Mouse (Mus musculus) thymus, postnatal 14 days (tissue): Measurements from ENCODE around the gene Dennd2d.

ENCODE experiments used
- DNase-seq: peaks from one replicate; pipeline ENCODE4 v3.0.0; 2021

Dennd2d gene

DNA sequence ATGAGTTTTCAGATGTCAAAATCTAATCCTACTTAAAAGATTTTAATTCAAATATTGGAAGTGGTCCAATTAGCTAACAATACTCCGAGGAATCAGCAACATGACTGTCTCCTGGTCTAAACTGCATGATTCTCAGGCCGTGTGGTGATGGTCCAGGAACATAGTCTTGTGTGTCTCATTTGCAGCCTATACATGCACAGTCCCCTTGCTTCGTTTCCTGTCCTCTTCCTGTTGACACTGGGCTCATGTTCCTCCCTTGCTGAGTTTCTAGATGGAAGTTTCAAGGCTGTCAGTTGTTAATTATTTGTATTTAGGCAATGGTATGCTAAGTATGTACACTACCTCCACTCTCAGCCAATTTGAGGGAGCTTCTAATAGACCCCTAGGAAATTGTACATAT lies 14.8 kb downstream of the Dennd2d start:
- DNase-seq = no peak

DNA sequence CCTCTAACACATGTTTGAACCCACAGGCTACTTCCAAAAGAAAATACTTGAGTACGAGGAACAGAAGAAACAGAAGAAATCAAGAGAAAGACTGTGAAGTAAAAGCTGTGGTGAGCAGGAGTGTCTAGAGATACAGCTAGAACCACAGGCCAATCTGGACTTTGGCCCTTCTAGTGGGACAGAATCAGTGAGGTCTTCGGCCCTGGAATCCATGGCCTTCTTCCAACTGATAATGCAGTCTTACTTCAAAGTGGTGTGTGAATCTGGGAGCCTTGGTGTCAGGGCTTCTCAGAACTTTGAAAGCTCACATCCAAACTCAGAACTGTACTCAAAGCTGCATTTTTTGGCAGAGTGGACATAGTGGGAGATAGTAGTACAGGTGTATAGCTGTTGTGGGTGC lies 18.3 kb downstream of the Dennd2d start:
- no peak for DNase-seq

DNA sequence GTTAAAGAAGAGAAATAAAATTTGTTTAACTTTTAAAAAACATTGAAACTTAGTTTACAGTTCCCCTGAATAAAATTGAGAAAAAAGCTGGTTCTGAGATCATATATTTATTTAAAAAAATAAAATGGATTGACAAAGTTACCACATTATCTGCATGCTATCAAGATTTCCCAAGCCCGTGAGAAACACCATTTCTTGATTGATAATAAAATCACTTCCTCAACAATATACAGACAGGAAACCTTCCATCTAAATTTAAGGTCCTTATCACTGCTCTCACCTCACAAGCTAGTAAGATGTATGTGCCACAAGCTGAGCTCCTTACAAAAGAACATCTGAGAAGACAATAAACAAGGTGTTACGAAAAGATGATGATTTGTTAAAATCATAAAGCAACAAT lies 20.7 kb downstream of the Dennd2d start:
- DNase-seq = no peak

DNA sequence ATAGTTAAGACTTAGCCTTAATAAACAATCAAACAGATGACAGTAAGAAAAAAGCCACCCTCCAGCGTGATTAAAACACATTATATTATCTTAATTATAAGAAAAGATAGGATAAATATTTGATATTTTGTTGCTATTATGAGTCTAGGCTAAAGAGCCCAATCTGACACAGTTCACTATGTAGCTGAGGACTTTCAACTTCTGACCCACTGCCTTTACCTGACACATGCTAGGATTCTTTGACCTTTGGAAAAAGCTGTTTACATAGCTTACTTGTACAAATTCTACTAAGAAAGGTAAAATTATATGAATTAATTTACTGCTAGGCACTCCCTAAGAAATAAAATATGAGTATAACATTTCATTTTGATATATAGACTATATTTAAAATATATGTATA lies 28.5 kb downstream of the Dennd2d start:
- DNase-seq = no peak

DNA sequence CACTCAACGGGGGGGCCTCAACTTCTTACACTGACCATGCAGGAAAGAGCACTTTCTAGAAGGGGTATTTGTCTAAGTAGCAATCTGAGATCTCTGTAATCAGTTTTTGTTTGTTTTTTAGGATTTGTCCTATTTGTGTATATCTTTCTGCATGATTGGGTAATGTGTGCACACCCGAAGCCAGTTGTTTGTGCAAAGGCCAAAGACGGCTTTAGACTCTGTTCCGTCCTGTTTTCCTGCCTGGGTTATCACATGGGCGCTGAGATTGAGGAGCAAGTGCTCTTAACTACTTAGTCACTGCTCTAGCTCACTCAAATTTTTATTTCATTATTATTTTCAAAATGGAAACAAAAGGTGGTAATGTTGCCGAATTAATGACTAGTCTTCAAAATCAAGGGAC lies 32.8 kb downstream of the Dennd2d start:
- DNase-seq = no peak

DNA sequence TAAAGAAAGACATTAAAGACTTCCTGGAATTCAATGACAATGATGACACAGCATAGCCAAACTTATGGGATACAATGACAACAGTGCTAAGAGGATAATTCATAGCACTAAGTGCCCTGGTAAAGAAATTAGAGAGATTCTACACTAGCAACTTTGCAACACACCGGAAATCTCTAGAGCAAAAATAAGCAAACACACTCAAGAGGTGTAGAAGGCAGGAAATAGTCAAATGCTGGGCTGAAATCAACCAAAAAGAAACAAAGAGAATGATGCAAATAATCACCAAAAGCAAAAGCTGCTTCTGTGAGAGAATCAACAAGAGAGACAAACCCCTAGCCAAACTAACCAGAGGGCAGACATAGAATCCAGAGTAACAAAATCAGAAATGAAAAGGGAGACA lies 40.5 kb downstream of the Dennd2d start:
- DNase-seq = no peak

DNA sequence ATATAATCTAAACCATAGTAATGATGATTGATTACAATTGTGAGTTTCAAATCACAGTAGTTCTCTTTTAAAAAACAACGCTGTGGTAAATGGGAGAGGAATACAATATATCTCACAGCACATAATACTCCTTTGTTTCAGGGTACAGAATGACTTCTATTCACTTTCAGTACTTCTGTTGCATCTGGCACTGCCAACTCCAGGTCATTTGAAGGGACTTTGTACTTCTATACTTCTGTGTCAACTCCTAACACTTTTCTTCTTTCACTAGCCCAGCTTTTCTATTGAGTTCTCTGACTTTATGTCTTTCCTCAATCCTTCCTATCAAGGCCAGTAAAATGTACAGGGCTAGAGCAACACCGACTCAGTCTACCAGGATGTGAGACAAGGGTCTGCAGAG lies 44.2 kb downstream of the Dennd2d start:
- no peak for DNase-seq

DNA sequence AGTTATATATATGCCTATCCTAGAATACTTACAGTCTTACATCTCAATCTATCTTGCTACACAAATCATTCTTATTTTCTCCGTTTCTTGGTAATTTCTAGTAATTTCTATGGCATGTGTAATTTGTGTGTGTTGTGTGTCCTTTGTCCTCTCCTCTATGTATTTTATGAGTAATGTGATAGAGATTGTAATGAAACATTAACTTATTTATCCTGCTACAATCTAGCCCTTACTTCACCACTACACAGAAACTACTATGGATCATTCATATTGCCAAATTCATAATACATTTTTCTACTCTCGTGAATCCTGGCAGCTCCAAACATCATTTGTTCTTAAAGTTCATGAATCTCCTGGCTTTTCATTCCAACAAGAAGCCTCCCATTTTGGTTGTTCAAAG lies 45.8 kb downstream of the Dennd2d start:
- DNase-seq = no peak

DNA sequence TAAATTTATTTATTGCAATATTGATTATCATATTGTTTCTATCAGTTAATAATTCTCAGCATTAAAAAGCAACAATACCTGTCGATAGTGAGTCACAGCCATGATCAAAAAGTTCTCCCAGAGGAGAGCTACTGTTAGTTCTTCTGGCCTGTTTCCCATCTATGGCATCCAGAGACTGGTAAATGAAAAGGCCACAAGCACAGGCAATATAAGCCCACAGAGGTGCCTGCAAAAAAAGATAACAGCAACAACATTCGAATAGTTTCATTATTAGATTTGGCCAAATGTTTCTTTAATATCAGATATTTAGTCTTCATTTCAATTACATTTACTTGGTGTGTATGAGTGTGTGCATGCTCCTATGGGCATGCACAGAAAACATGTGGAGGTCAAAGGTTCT lies 51.1 kb downstream of the Dennd2d start:
- DNase-seq = no peak

DNA sequence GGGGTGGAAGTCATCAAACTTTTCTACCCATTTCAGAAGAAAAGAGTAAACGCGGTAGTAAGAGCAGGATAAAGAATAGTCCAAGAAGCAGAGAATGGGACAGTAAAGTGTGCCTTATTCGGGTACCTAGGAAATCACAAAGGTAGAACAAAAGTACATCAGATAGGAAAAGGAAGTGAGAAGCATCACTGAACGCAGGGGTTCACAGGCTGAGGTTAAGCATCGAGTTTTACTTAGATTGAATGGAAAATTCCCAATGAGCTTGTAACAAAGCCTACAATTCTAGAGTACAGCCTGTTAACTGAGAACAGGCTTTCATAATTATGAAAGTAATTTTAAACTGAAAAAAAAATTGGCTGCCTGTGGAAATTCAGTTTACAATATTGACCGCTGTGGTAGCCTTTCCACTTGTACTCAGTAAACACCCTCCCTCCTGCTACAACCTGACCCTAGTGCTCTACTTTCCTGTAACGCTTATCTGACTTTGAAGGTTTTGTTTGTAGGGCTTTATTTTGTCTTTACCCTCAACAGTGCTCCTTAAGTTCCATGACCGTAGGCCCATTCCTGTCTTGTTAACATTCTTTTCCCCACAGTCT lies 62.6 kb downstream of the Dennd2d start:
- DNase-seq = no peak

DNA sequence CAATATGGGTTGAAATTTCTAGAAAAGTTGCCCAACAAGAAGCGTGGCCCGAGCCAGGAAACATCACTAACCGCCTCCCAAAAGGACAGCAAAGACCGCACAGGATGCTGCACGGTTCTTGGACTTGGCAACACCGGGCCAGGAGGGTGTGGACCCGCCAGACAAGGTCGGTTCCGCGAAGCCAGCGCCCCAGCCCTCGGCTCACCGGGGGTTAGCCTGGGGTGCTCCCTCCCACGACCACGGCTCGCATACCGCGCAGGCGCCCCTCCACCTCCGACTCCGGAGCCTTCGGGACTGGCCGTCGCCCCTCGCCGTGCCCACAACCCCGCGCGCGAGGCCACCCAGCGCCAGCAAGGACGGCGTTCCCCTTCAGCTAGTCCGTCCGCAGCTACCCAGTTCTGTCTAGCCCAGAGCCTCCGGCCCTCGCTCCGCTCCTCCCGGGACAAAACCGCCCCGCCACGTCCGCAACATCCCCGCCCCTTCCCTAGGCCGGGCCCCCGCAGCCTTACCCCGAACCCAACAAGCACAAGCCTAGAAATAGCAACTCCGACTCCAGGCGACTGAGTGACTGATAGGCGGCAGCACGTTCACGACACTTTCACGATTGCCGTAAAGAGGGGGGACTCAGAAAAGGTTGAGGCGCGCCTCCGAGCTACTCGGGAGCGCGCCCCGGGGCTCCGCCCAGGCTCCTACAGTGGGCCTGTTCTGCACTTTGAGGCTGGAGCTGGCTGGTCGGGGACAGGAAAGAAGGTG lies 65.1 kb downstream of the Dennd2d start, which contains the start of the genes Dram2 and Cept1:
TSS of gene Dram2 (plus strand) at position 628 of the 753 bp plus-strand sequence.
TSS of gene Cept1 (minus strand) at position 632 of the 753 bp plus-strand sequence.
- DNase-seq = peak; percentile 95

DNA sequence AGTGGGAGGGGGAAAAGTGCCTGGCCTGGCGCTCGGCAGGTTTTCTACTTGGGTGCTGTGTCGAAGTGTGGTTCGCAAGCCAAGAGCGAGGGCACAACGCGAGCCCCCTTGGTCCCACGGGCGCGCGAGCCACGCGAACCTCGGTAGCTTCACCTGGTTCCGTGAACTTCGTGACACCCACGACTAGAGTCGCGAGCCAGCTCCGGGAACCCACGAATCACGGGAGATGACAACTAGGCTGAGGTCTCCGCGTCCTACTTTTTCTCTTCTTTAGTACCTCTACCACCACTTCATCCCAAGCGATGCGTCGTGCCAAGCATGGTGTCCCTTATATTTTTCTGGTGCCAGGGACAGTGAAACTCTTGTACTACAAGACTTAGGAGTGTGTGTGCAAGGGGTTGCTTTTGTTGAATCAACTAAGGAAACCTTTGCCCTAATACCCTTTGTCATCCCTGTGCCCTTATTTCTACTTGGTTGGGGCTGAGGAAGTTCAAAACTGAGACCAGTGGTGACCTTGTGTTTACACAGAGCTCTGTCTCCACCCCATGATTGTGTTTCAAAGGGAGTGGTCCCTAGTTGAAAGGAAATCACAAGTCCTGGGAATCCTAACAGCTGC lies 65.8 kb downstream of the Dennd2d start:
- DNase-seq = no peak

DNA sequence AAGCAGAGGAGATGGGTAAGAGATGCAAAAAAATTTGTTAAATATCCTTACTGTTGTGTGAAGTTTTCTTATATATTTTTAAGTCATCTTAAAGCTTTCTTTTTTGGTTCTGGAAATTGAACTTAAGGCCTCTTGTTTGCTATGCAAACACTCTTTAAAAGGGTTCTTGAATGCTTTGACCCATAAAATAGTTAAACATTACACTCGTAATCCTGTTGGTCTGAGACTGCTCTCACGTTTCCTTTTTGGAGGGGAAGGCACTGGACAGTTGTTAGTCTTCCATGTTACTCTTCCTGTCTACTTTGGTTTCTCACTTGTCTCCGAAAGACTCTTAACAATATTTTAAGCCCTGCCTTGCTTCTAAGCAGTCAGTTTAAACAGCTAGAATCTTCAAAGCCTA lies 66.8 kb downstream of the Dennd2d start:
- no peak for DNase-seq
